Mouse (Mus musculus): ENCODE results near the gene Prm3.

DNA sequence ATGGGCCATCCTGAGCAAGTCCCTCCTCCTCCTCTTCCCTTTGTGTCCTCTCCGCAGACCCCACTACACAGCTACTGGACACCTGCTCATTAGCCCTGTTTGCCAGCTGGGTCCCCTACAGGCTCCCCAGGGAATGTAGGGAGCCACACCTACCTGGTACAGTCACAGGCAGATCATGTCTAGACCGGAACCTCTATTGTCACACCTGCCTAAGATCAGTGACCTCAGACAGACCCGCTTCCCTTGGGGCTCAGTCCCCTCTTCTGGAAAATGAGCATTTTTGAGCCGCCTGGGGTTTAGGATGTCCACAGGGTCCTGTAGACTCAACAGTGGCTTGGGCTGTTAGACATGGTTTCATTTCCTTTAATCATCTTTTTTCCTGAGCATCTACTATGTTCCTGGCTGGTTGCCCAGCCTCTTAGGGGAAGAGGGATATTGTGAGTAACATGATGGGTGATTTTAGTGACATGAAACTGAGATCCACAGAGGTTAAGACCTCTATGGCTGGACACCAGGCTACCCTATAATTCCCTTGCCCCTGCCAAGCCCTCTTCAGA is 27.9 kb upstream of the Prm3 start:
- TF ChIP-seq CTCF (IDR thresholded peaks at IDR 0.05; ENCODE audit: low read depth, low read length) = no peak
- TF ChIP-seq EP300 (IDR thresholded peaks at IDR 0.05; ENCODE audit: insufficient read depth, low read depth, low read length) = no peak
